Mouse (Mus musculus): ENCODE measurements around the gene Prkcb. TPM values are rescaled to one million over a fixed set of nuclear protein-coding genes. Genes with fewer than 3 reads are reported as not detected.

The Prkcb gene
- polyA plus RNA-seq, 1 experiment from 2014 or later = 43.9 TPM

DNA sequence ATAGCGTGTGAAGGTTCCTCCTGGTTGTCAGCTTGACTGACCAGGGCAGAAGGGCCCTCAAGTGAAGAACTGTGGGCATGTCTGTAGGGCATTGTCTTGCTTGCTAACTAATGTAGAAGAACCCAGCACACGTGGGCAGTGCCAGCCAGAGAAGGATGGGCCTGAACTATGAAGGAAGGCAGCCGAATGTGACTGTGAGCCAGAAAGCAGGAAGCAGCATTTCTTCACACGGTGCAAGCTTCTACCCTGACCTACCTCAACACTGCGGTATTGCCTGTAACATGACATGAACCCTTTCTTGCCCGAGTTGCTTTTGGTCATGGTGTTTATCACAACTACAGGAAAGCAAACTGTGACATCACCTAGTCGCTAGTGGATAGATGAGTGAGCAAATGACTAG lies 113.5 kb downstream of the Prkcb start:
- 60% methylated on average over 7 of the region's 7 CpGs for WGBS (ENCODE audit: missing documents)
- no peaks in the 10 kb centered on the region for H3K36me3 ChIP-seq (ENCODE audit: inconsistent target)
- H3K79me2 ChIP-seq (ENCODE audit: inconsistent target) = no peaks in the 10 kb centered on the region
- H3K4me3 ChIP-seq (ENCODE audit: inconsistent target) = no peak overlapping the region
- no peak overlapping the region for H3K27ac ChIP-seq

DNA sequence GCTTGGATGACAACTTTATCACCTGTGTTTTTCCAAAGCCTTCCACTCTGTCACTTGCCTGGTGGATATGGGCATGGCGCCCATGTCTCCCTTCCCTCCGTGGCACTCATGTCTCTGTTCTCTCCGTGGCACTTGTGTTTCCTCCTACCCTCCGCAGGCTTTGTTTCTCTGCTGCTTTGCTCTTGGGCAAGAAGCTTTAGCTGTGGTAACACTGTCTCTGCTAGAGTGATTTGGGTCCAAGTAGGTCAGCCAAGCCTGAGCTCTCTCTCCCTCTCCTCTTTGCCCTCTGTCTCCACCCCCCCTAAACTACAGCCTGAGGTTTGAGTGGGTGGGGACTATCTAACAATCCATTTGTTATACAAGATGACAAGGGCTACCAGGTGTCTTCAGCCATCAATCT lies 114.8 kb downstream of the Prkcb start:
- Histone ChIP-seq H3K36me3 (ENCODE audit: inconsistent target) (no peaks in the 10 kb centered on the region), H3K4me3 (ENCODE audit: inconsistent target) (no peak overlapping the region), H3K79me2 (ENCODE audit: inconsistent target) (no peaks in the 10 kb centered on the region), H3K27ac (no peak overlapping the region)
- WGBS (ENCODE audit: missing documents) = 65% methylated on average over 4 of the region's 4 CpGs

DNA sequence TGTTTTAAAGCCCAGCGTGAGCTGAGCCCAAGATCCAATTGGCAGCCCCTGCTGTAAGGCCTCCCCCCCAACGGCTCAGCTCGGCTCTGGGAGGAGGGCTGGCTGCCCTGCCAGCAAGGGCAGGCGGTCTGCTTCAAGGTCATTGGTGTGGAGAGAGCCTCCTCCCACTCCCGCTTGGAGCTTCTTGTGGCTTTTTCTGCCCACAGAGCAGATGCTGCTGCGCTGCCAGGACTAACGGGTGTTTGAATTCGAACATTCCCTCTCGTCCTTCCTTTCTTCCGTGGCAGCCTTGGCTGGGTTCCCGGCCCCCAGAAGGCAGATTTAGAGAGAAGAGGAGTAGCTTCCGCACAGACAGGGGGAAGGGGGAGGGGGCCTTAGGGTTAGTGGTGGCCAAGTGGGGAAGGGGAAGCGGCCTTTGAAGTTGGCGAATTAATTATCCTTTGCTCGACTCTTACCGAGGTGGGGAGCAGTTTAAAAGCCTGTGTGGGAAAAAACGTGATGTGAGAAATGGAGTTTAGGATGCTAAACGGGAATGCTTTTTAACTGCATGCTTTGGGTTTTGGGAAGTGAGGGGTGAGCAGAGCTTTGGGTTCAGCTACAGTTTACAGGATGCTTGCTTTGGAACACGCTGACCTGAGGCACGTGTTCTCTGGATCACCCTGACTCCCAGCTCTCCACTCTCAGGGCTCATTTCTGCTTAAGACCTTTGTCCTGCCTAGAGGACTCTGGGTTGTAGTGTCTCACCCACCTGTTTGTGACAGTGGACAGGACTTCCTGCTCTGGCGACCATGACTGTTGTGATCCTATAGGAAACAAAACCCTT lies 116.2 kb downstream of the Prkcb start:
- Histone ChIP-seq H3K4me3 (ENCODE audit: inconsistent target) (no peak overlapping the region), H3K36me3 (ENCODE audit: inconsistent target) (no peaks in the 10 kb centered on the region), H3K79me2 (ENCODE audit: inconsistent target) (no peaks in the 10 kb centered on the region), H3K27ac (no peak overlapping the region)
- 9% methylated on average over 21 of the region's 21 CpGs for WGBS (ENCODE audit: missing documents)

DNA sequence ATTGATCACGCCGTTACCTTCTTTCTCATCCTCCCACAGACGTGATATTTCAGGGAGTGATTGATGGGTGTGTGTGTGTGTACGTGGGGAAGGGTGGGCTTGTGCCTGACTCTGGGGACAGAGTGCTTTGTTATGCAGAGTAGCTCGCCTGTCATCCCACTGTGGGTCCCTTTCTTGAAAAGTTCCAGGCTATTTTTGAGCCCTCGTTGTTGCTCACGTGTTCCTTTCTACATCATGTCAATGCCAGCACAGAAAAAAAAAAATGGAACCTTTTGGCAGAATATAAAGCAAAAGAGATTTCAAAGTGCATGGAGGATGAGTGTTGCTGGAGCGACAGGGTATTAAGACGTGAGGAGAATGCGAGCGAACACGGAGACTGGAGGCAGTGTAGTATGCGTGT lies 118.1 kb downstream of the Prkcb start:
- H3K27ac ChIP-seq = no peak overlapping the region
- H3K79me2 ChIP-seq (ENCODE audit: inconsistent target) = no peaks in the 10 kb centered on the region
- no peaks in the 10 kb centered on the region for H3K36me3 ChIP-seq (ENCODE audit: inconsistent target)
- no peak overlapping the region for H3K4me3 ChIP-seq (ENCODE audit: inconsistent target)
- WGBS (ENCODE audit: missing documents) = 90% methylated on average over 13 of the region's 13 CpGs

DNA sequence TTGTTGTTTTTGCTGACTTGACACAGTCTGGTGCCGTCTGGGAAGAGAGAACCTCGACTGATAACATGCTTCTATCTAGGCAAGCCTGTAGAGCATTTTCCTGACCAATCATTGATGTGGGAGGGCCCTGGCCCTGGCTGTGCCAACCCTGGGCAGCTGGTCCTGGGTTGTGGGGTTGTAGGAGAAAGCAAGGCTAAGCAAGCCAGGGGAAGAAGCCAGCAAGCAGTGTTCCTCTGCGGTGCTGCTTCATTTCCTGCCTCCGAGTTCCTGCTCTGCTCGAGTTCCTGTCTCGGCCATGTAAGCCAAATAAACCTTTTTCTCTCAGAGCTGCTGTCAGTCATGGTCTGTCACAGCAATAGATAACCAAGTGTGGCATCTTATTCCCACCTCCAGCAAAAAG lies 121.4 kb downstream of the Prkcb start:
- no peak overlapping the region for H3K4me3 ChIP-seq (ENCODE audit: inconsistent target)
- no peaks in the 10 kb centered on the region for H3K79me2 ChIP-seq (ENCODE audit: inconsistent target)
- WGBS (ENCODE audit: missing documents) = 46% methylated on average over 6 of the region's 6 CpGs
- peak overlapping the region; percentile 21; the same call in 1 of the 2 replicates for H3K27ac ChIP-seq
- H3K36me3 ChIP-seq (ENCODE audit: inconsistent target) = no peaks in the 10 kb centered on the region

DNA sequence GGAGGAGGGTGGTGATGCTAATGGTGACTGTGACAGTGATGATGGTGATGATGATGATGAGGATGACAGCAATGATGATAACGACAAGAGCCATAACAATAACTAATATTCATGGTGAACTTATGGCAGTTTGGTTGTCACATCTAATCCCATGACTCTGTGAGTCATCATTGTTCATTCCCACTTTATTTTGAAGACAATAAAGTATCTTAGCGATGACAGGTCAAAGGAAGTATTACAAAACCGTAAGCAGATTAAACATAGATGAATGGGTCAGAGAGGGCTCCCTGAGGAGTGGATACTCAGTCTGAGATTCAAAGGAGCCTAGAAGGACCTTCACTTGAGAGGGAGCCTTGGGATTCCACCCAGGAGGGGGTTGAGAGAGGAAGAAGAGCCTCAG lies 122.3 kb downstream of the Prkcb start:
- 76% methylated on average over 3 of the region's 3 CpGs for WGBS (ENCODE audit: missing documents)
- Histone ChIP-seq H3K4me3 (ENCODE audit: inconsistent target) (no peak overlapping the region), H3K79me2 (ENCODE audit: inconsistent target) (no peaks in the 10 kb centered on the region), H3K27ac (no peak overlapping the region), H3K36me3 (ENCODE audit: inconsistent target) (no peaks in the 10 kb centered on the region)

DNA sequence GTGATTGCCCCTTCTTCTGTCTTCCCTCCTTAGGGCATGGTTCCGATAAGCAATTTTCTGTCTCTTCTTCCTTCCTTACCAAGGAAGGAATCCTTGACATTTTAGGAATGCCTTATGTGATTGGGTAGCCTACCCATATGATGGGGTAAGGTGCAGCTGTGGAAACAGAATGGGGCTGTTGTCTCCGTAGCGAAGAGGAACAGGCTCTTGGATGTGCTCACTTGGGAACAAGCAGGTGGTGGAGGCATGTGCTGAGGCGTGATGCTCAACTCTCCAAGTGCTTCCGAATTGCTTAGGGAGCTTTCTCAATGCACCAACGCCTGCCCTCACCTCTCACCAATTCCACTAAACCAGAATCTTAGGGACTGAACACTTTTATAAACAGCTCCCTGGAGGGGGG lies 124.7 kb downstream of the Prkcb start:
- no peak overlapping the region for H3K27ac ChIP-seq
- no peaks in the 10 kb centered on the region for H3K79me2 ChIP-seq (ENCODE audit: inconsistent target)
- no peaks in the 10 kb centered on the region for H3K36me3 ChIP-seq (ENCODE audit: inconsistent target)
- H3K4me3 ChIP-seq (ENCODE audit: inconsistent target) = no peak overlapping the region
- 98% methylated on average over 6 of the region's 6 CpGs for WGBS (ENCODE audit: missing documents)

DNA sequence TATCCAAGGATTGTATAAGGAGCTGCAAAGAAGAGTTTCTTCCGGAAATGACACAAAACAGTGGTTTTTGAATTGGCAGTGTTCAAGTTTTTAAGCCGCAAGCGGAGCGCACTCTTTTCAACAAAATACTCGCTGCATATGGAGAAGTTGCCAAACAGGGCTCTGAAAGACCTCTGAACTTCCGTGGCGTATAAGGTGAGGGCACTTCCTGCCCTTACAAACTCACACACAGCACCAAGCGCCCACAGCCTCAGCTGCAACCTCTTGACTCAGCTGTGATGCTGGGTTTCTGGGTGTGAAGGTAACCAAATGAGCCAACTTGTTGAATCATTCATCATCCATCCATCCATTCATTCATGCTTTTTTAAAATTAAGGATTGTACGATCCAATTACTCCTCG lies 125.6 kb downstream of the Prkcb start:
- WGBS (ENCODE audit: missing documents) = 61% methylated on average over 9 of the region's 10 CpGs
- H3K4me3 ChIP-seq (ENCODE audit: inconsistent target) = no peak overlapping the region
- H3K36me3 ChIP-seq (ENCODE audit: inconsistent target) = no peaks in the 10 kb centered on the region
- H3K79me2 ChIP-seq (ENCODE audit: inconsistent target) = no peaks in the 10 kb centered on the region
- no peak overlapping the region for H3K27ac ChIP-seq

DNA sequence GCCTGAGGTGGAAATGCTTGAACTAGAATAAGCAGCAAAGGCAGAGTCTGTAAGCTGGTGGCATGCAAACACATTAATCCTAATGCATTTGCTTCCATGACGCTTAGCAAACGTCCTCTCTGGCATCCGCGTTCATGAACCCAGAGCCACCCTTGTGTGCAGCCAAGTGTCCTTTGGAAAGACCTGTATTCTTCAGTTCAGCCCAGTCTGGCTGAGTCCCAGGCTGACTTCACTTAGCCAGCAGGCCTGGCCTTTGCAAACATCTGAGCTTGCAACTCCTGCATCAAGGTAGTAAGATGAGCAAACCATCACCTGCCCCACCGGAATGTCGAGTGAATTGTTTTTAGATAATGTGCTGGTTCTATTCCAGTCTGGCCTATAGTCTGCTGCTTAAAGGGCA lies 126.1 kb downstream of the Prkcb start:
- Histone ChIP-seq H3K79me2 (ENCODE audit: inconsistent target) (no peaks in the 10 kb centered on the region), H3K4me3 (ENCODE audit: inconsistent target) (no peak overlapping the region), H3K27ac (0 out of 2 replicates have a peak overlapping the region, but pooled peaks have one; percentile 5), H3K36me3 (ENCODE audit: inconsistent target) (no peaks in the 10 kb centered on the region)
- 98% methylated on average over 6 of the region's 6 CpGs for WGBS (ENCODE audit: missing documents)

DNA sequence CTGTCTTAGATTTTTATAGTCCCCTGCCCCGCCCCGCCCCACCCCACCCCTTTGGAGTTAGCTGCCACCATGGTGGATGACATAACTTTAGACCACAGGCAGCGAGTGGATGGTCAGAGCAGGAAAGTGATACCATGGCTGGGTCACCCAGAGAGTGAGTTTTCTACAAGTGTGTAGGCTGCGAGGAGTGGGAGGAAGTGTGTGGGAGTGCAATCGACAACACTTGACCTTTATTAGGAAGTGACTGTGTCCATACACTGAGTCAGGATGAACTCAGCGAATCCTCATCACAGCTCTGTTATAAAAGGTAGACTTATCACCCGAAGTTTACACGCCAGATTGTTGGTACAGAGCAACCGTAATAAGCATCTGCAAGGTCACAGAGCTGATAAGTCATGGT lies 126.8 kb downstream of the Prkcb start:
- peak overlapping the region; percentile 36 for H3K27ac ChIP-seq

DNA sequence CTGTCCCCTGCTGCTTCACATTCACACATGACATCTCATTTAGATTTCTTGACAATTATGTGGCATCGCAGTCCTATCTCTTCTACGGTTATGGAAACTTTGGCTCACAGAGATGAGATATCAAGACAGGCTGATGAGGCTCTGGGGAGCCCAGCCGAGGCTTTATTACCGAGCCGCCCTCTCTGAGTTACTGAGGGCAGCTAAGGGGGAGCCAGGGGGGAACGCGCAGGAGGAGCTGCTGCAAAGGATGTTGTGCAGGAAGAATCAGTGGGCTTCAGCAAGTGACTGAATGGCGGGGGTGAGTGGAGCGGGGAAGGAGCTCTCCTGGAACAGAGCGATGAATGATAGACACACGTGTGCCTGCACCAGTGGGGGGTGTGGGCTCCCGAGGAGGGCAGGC lies 127.4 kb downstream of the Prkcb start:
- H3K36me3 ChIP-seq (ENCODE audit: inconsistent target) = no peaks in the 10 kb centered on the region
- peak overlapping the region; percentile 36 for H3K27ac ChIP-seq
- H3K79me2 ChIP-seq (ENCODE audit: inconsistent target) = no peaks in the 10 kb centered on the region
- H3K4me3 ChIP-seq (ENCODE audit: inconsistent target) = no peak overlapping the region
- WGBS (ENCODE audit: missing documents) = 86% methylated on average over 12 of the region's 12 CpGs

More for the DNA sequence above, 126.8 kb downstream of the Prkcb start:
- Histone ChIP-seq H3K4me3 (ENCODE audit: inconsistent target) (no peak overlapping the region), H3K79me2 (ENCODE audit: inconsistent target) (no peaks in the 10 kb centered on the region), H3K36me3 (ENCODE audit: inconsistent target) (no peaks in the 10 kb centered on the region)
- 29% methylated on average over 9 of the region's 9 CpGs for WGBS (ENCODE audit: missing documents)

DNA sequence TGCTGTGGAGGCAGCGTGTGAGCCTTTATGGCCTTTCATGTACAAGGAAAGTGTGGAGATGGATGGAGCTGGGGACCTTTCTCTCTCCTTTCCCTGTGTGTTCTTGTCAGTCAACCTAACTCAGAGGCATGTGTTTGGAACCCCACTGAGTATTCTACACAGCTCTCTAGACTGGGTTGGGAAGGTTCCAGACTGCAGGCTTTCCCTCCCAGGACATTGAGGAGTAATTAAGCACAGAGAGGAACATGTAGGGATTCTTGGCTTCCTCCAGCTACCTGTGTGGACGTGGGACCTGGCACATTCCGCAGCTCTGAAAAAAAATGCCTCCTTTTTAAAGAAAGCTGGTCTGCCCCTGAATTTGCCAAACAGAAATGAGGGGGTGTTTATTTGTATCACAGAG lies 130.0 kb downstream of the Prkcb start:
- WGBS (ENCODE audit: missing documents) = 100% methylated on average over 3 of the region's 3 CpGs
- H3K27ac ChIP-seq = no peak overlapping the region
- no peaks in the 10 kb centered on the region for H3K36me3 ChIP-seq (ENCODE audit: inconsistent target)
- H3K4me3 ChIP-seq (ENCODE audit: inconsistent target) = no peak overlapping the region
- H3K79me2 ChIP-seq (ENCODE audit: inconsistent target) = no peaks in the 10 kb centered on the region

DNA sequence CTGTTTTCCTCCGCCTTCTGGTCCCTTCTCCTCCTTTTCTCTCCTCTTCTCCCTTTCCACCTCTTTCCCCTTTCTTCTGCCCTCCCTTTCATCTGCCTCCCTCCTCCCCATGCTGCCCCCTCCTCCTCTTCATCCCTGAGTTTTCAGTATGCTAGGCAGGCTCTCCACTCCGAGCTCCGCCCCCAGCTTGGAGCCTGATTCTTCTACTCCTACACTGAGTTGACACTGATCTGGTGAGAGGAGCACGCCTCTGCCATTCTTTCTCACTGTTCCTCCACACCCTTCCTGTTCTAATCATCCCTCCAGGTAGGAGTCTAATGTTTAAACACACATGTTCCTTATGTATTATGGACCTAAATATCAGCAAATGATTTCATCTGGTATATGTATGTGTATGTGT lies 135.3 kb downstream of the Prkcb start:
- Histone ChIP-seq H3K4me3 (ENCODE audit: inconsistent target) (no peak overlapping the region), H3K36me3 (ENCODE audit: inconsistent target) (no peaks in the 10 kb centered on the region), H3K79me2 (ENCODE audit: inconsistent target) (no peaks in the 10 kb centered on the region), H3K27ac (no peak overlapping the region)
- 95% methylated on average over 4 of the region's 4 CpGs for WGBS (ENCODE audit: missing documents)

DNA sequence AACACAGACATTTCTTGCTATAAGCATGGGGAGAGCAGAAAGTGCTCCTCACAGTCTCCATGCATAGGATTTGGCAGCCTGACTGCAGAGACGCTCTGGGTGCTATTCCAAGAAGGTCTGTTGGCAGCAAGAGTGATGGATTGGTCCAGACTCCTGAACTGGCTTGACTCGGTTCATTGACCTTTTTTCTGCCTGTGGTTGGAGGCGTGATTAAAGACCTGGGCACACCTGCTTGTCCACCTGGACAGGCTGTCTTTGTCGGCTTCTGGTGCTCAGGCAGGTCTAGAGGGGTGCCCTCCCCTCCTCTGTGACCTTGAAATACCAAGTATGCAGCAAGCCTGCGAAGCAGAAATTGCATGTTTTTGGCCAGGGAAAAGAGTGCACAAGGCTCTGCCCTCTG lies 140.6 kb downstream of the Prkcb start:
- H3K4me3 ChIP-seq (ENCODE audit: inconsistent target) = no peak overlapping the region
- no peak overlapping the region for H3K27ac ChIP-seq
- WGBS (ENCODE audit: missing documents) = 92% methylated on average over 5 of the region's 5 CpGs
- no peaks in the 10 kb centered on the region for H3K36me3 ChIP-seq (ENCODE audit: inconsistent target)
- H3K79me2 ChIP-seq (ENCODE audit: inconsistent target) = no peaks in the 10 kb centered on the region

DNA sequence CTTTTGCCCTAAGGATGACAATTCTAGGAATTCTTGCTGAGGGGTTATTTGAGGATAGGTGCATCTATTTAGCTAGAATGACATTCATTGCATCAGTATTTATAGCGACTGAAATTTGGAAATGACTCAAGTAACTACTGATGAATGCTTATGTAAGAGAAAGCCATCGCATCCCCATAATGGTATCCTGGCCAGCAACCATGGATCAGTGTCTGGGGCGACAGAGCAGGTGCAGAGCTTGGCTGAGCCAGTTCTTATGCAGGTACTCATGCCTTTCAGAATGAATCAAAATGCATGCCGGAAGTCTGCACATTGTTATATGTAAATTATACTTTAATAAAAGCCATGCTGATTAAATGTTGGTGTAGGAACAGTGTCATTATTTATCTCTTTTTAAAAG lies 143.8 kb downstream of the Prkcb start:
- H3K36me3 ChIP-seq (ENCODE audit: inconsistent target) = no peaks in the 10 kb centered on the region
- H3K27ac ChIP-seq = no peak overlapping the region
- WGBS (ENCODE audit: missing documents) = 92% methylated on average over 3 of the region's 4 CpGs
- H3K79me2 ChIP-seq (ENCODE audit: inconsistent target) = no peaks in the 10 kb centered on the region
- no peak overlapping the region for H3K4me3 ChIP-seq (ENCODE audit: inconsistent target)

DNA sequence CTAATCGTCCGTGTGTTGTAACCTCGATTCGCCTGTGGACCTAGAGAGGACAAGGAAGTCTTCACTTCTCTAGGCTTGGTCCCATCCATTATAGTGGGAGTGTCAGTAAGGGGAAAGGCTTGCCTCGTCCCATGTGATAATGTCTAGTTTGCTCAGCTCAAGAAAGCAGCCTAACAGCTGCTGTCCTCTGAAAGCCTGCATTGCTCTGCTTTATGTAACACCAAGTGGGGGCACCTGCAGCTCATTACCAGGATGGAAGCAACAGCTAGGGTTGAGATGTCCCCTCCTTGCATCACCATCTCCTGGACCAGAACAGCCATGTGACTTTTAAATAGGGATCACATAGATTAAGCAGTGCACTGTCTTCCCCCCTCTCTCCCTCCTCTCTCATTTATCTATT lies 144.8 kb downstream of the Prkcb start:
- Histone ChIP-seq H3K79me2 (ENCODE audit: inconsistent target) (no peaks in the 10 kb centered on the region), H3K4me3 (ENCODE audit: inconsistent target) (no peak overlapping the region), H3K36me3 (ENCODE audit: inconsistent target) (no peaks in the 10 kb centered on the region), H3K27ac (no peak overlapping the region)
- 89% methylated on average over 5 of the region's 5 CpGs for WGBS (ENCODE audit: missing documents)

Data from macrophage (primary cell).